Mouse (Mus musculus): ENCODE results near the gene Mns1.

GRCm38 (mm10) chr9:72449841-72450240 is 12.0 kb downstream of the Mns1 start:
- TF ChIP-seq POLR2A (IDR thresholded peaks at IDR 0.05; ENCODE audit: borderline replicate concordance, low read depth, low read length) (no peak), CTCF (IDR thresholded peaks at IDR 0.05; ENCODE audit: low read depth, low read length) (no peak)
